Mouse (Mus musculus): ENCODE results near the gene Pde4d. TPM values are rescaled to one million over a fixed set of nuclear protein-coding genes. Genes with fewer than 3 reads are reported as not detected.
"Not testable (repeated sequence)": the region's sequence is repeated elsewhere in the genome, so short reads cannot be mapped to it uniquely, and the experiment has no call there.

Gene Pde4d
- total RNA-seq, 1 experiment from 2014 or later = 8.3 TPM

DNA sequence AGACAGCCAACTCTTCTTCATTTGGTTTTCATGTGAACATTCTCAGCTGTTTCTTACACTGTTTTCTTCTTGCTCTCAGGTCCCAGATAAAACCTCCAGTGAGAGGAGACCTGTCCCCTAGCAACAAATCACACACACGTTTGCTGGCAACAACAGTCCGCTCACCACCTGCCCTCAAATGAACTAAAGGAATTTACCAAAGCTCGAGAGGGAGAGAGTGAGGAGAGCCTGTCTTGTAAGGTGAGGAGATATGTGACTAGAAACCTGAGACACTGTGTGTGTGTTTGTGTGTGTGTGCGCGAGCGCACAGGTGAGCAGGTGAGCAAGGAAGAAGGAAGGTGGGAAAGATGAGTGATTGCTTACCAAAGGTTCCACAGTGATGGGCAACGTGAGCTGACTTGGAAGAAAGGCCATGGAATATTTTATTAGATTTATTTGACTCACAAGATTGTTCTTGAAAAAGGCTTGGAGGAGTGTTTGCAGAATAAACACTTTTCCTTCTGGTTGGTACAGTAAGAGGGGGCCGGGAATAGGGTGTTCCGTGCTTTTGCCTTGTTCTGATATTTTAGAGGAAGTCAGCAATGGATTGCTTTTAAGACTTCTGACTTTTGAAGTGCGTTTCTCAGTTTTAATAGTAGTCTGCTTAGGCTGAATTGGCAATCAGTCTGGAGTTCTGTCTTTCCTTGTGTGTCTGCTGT is 204.4 kb downstream of the Pde4d start:
- no peak for ATAC-seq (ENCODE audit: extremely low read depth, insufficient number of reproducible peaks, low FRiP score, poor library complexity, severe bottlenecking)

DNA sequence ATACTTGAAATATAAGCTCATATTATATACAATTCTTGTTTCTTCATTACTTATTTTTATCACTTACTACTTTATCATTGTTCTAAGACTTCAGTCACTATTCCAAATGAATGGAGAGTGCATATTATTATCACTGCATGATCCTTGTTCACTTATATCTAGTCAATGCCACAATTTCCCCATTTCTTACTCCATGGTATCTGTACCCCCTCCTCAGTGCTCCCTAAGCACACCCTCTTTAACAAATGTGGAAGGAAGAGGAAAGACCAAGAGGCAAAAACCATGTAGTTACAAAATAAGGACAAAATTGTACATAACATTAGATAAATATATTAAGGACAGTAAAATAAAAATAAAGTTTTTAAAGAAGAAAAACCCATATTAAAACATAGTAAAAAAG is 216.8 kb downstream of the Pde4d start:
- no peak for ATAC-seq (ENCODE audit: extremely low read depth, insufficient number of reproducible peaks, low FRiP score, poor library complexity, severe bottlenecking)

DNA sequence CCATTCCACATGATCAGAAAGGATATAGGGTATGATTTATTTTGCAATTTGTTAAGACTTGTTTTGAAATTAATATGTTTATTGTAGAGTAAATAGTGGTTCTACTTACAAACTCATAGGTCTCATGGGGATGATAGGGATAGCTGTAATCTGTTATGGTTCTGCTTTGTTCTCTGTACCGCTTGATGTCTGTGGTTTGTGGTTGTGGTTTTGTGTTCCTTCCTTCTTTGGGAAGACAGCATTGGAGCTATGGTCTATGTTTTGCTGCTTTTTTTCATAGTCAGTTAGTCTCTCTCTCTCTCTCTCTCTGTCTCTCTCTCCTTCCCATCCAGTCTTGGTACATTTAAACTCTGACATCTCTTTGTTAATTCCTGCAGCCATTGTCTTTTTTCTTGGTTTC is 217.3 kb downstream of the Pde4d start:
- ATAC-seq (ENCODE audit: extremely low read depth, insufficient number of reproducible peaks, low FRiP score, poor library complexity, severe bottlenecking) = peak; percentile 64; the same call in 1 of the 2 replicates

DNA sequence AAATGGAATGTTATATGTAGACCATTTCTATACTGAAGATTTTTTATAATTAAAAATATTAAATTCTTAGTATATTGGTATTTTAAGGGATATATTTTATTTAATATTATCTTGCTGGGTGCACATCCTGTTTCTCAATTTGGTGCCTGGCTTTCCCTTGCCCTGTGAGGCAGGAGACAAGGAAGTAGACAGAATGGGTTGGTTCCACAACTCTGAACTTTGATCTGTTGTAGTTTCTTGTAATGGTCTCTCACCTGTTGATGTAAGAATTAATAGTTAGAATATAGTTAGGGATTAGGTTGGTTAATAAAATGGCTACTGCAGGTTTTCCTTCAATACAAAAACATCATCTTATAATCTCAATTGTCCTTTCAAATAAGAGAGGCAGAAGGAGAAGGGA is 227.3 kb downstream of the Pde4d start:
- no peak for ATAC-seq (ENCODE audit: extremely low read depth, insufficient number of reproducible peaks, low FRiP score, poor library complexity, severe bottlenecking)

DNA sequence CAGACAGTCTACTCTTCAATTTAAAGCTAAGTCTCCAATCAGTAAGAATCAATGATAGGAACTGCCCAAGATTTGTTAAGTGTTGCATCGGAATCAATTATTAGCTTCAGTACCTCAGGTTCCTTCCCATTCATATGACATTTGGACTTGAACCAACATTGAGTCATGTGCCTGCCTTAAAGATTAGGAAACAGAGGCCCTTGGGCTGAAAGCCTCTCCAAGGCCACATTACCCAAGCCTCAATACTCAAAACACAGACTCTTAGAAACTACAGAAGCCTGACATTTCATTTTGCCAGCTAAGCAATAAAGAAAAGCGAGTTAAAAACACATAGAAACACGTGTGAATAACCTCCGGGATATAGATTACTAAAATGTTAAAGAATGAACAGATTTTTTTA is 233.3 kb downstream of the Pde4d start:
- ATAC-seq (ENCODE audit: extremely low read depth, insufficient number of reproducible peaks, low FRiP score, poor library complexity, severe bottlenecking) = no peak

DNA sequence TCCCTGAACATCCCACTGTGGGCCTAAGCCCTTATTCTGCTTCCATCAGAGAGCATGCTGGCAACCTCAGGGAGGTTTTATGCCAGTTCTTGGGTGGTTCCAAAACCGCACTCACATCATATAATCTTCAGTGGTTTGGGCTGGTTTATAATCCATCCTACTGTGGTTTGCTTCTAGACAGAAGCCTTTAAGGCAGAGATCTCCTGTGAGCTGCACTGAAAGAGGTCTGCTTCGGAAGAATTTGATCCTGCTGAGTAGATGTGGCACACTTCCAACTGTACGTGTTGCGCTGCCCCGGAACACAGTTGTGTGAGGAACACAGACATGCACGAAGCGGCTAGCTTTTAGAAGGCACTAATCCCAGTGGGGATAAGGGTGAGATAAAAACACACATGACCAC is 236.1 kb downstream of the Pde4d start:
- no peak for ATAC-seq (ENCODE audit: extremely low read depth, insufficient number of reproducible peaks, low FRiP score, poor library complexity, severe bottlenecking)

DNA sequence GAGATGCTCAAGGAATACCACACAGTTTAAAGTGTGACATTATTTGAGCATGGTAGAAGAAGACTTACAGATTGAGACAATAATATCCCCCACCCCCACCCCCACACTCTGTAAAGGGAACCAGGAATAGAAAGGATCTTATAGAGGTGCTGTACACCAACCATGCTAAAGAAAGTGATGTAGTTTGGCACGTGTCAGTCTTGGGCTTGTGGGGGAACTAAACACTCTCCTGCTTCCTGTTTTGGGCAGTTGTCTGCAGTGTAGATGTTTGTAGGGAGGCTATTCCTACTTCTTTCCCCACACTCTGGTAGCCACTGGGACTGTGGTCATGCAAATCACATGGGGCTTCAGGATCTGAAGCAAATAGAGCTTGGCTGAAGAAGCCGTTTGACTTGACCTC is 236.5 kb downstream of the Pde4d start:
- ATAC-seq (ENCODE audit: extremely low read depth, insufficient number of reproducible peaks, low FRiP score, poor library complexity, severe bottlenecking) = peak; percentile 59

DNA sequence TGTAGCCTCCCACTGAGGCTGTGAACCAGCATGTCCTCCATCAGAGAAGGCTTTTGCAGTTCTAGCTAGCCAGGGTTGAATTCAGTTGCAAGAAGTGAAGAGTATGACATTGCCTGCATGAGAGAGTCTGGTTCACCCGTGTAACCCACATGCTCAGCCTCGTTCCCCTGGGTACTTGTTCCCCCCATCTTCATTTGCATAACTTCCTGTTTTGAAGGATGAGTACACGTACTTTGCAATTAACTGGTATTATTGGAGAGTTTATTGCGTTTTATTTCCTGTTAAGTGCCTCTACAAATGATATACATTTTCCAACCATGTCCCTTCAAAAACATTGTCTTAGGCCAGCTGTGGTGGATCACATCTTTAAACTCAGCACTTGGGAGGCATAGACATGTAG is 237.1 kb downstream of the Pde4d start:
- peak; percentile 91 for ATAC-seq (ENCODE audit: extremely low read depth, insufficient number of reproducible peaks, low FRiP score, poor library complexity, severe bottlenecking)

DNA sequence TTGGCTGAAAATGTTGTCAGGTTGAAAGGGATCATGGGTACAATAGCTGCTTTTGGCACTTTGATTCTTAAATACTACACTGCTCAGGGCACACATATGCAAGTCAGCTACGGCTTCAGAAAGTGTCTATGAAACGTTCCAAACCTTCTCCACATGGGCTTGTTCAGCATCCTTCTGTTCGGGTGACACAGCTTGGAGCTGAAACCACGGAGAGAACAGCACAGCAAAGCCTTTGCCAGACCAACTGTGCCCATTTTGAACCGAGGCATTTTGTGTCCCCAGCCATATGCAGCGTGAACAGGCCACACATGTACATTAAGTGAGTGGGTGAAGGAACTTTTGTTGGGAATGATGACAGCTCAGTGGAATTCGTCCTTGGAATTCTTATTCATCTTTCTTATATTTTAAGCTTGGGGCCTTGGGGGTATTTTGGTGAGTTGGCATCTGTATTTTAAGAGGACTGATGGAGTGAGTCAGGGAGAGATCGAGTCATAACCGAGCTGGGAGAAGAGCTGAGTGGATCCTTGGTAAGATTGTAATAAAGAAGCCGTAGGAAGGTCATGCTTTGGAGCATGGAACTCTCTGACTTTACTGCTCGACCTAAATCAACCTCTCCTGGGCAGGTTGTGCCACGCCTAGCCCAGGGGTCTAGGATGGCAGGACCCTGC is 243.3 kb downstream of the Pde4d start:
- no peak for ATAC-seq (ENCODE audit: extremely low read depth, insufficient number of reproducible peaks, low FRiP score, poor library complexity, severe bottlenecking)

DNA sequence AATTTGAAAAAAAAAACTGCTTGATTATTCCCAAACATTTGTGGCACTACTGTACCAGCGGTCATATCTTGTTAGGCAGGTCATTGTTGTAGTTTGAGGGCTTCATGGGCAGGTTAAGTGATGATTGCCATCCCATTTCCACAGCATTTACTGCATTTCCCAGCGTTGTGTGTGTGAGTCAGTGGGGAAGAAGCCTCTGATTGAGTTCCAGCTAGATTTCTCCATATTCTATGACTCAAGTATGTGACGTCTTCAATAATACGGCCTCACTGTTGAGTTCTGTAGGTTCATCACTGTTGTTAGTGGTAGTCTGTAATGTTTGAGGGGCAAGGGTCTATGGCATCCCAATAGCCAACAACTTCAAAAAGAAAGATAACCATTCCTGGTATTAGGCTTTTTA is 255.7 kb downstream of the Pde4d start:
- no peak for ATAC-seq (ENCODE audit: extremely low read depth, insufficient number of reproducible peaks, low FRiP score, poor library complexity, severe bottlenecking)

DNA sequence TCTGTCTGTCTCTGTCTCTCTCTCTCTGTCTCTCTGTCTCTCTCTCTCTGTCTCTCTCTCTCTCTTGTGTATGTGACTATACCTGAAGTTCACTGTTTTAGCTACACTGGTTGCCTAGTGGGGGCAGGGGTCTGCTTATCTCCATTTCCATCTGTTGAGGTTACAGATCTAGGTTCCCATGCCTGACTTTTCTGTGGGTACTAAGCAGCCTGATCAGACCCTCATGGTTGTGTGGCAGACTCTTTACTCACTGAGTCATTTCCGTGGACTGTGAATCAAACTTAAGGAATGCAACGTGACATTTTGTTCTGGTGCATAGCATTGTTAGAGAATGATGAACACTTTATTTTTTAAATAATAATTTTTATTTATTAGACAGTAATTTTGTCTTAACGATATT is 264.3 kb downstream of the Pde4d start:
- ATAC-seq (ENCODE audit: extremely low read depth, insufficient number of reproducible peaks, low FRiP score, poor library complexity, severe bottlenecking) = no peak

DNA sequence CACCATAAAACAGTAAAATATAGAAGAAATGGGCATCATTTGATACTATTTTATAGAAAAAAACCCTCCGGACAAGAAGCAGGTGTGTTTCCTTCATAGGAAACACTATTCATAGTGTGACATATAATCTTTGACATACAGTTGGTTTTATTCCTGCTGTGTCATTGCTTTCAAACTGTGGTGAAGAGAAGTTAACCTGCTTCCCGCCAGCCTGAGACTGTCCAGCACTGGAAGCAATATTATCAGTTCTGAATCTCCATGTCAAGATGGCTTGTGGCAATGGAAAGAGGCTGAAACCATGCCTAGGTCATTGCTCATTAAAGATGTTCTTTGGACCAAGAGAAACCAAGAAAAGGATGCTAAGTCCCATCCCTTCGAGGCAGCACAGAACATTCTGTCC is 265.3 kb downstream of the Pde4d start:
- no peak for ATAC-seq (ENCODE audit: extremely low read depth, insufficient number of reproducible peaks, low FRiP score, poor library complexity, severe bottlenecking)

DNA sequence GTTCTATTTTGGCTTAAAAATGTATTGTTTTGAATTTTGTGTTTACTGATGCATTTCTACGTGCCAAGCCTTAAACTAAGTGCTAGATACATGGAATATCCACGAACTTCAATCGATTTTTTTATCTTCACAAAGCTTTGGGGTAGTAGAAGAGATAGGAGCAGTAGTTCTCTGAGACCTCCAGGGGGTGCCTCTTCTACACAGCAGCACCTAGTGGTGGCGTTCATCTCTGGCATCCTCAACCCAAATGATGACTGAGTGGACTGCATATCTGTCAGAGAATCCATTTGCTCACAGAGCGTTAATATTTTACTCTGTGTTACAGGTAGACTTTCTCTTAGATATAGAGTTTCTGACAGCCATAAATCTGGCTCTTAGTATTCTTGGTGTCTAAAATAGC is 272.5 kb downstream of the Pde4d start:
- no peak for ATAC-seq (ENCODE audit: extremely low read depth, insufficient number of reproducible peaks, low FRiP score, poor library complexity, severe bottlenecking)

DNA sequence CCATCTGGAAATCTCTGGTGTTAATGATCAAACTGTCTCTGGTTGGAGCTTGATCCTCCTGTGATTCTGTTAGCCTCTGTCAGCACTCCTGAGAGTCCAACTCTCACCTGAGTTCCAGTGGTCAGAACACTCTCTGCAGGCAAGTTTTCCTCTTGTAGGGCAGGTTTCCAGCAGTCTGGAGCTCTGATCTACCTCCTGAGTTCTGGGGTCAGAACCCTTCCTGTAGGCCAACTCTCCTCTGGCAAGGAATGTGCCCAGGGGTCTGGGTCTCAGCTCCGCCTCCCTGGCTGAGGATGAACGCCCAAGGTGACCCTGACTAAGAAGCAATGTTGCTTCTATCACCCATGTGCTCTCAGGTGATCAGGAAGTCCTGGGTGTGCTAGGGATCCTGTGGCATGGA is 284.6 kb downstream of the Pde4d start:
- not testable (repeated sequence) for ATAC-seq (ENCODE audit: extremely low read depth, insufficient number of reproducible peaks, low FRiP score, poor library complexity, severe bottlenecking)

DNA sequence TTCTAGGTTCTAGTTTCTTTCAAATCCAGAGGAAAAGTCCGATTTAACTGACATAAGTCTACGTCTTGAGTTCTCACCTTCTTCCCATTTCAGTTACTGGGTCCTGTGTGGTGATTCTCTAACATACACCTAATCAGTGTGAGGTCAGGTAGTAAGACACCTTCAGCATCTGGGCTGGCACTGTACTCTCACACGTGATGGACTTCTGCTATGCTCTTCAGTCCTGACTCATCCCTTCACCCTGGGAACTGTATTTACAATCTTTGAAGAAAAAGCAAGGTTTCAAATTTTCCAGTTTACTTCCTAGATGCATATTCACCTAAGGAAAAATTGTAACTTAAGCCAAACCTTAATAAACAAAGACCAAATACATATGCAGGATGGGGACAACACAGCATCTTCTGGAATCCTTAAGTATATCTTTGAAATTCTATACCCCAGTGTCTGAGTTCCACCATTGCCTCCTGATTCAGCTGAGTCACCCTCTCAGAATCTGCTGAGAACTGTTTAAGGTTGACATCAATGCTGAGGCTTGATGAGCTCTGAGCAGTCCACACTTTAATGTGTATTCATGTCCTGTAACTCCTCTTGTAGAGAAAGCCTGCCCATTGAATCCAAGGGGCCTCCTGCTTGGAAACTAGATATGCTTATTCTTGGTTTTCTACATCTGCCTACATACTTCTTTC is 301.6 kb downstream of the Pde4d start:
- no peak for ATAC-seq (ENCODE audit: extremely low read depth, insufficient number of reproducible peaks, low FRiP score, poor library complexity, severe bottlenecking)

DNA sequence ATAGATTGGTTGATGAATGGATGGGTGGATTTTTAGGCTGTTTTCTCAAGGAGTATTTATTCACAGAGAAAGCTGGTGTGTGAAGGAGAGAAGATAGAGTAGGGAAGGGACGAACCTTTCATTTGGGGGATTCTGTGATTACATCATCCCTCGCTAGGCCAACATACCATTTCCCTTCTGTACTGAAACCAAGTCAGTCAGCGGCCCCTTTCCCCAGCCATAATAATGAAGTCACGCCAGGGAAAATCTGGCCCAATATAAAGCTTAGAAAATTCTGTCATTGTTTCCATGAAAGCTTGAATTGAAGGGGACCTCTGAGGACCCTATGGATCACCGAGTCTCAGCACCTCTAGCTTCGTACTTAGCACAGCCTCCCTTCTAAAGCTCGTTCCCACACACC is 307.7 kb downstream of the Pde4d start:
- ATAC-seq (ENCODE audit: extremely low read depth, insufficient number of reproducible peaks, low FRiP score, poor library complexity, severe bottlenecking) = no peak

DNA sequence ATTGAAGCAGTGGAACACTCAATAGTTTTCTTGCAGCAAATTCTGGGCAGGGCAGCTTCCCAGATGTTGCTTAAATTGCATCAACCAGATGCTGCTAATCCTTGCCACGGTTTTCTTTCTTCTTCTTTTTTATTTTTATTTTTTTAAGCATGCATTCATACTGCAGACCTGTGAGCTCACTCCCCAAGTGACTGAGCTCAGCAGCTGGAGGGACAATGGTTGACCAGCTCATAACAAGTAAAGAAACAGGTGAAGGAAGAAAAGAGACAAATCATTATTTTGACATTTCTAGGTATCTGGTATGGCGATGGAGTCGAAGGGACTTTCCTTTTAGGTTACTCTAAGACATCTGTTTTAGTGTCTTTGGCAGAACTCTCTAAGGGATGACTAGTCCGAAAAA is 308.6 kb downstream of the Pde4d start:
- no peak for ATAC-seq (ENCODE audit: extremely low read depth, insufficient number of reproducible peaks, low FRiP score, poor library complexity, severe bottlenecking)

DNA sequence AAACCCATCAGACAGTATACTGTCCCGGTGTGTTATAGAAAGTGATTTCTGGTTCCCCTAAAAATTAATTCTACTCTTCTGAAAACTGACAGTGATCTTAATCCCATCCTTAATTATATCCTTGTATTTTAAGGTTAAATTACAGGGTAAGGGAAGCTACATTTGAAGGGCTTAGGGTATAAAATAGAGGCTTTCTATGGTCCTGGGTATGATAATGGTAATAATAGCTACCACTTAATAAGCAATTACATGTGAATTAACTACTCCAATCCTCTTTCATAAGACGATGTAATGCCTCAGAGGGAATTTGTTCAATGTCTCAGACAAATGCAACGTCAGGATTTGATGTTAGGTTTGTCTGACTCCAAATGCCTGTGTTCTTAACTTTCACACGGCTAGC is 309.4 kb downstream of the Pde4d start:
- ATAC-seq (ENCODE audit: extremely low read depth, insufficient number of reproducible peaks, low FRiP score, poor library complexity, severe bottlenecking) = no peak

DNA sequence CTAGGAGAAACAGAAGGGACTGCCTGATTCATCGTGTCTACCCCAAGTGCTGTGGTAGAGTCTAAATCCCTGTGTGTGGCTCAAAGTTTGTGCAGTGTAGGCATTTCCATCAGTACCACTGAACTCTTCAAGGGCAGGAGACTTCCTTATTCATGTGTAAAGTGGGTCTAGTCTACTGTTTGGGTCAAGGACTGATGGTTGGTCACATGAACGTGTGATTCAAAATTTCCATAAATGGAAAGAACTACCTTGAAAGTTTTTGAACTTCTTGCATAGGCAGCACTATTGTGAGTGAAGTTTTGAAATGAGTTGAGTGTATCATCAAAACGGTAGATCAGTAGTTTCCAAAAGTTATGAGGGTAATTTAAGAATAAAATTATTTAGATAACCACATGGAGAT is 313.5 kb downstream of the Pde4d start:
- no peak for ATAC-seq (ENCODE audit: extremely low read depth, insufficient number of reproducible peaks, low FRiP score, poor library complexity, severe bottlenecking)

DNA sequence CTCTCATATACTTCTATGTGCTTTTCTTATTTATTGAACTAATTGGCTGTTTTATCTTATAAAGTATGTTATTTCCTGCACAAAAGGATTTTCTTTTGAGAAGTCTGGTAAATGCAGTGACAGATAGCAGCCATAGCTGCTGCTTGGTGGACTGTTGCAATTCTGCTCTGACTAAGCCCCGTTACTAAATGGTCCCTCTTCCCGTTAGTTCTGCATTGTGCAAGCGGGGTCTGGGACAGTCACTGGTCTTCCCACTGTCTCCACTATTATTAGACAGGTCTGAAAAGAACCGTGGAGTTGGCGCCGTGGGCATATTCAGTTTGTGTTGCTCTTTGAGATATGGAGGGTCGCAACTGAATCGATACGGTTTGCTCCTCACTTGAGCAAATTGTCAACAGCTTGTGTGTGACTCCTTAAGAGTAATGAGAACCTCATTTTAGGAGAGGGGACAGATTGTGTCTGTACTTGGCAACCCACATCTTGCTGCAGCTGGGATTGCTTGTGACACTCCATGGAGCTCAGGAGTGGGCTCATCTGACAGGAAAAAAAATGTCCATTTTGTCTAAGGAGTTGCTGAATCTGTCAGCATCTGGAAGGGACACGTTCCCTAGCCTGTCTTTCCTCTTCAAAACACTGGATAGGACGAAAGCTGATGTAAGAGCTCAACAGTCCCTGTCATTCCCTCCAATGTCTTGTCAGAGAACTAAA is 316.4 kb downstream of the Pde4d start:
- no peak for ATAC-seq (ENCODE audit: extremely low read depth, insufficient number of reproducible peaks, low FRiP score, poor library complexity, severe bottlenecking)
